Mouse (Mus musculus): ENCODE data around the gene Cep162. TPM values are rescaled to one million over a fixed set of nuclear protein-coding genes. Genes with fewer than 3 reads are reported as not detected.

Gene Cep162
- total RNA-seq (2014; rRNA removed) (1.9 and 2.1 TPM in 2 replicates), polyA plus RNA-seq (2012; rRNA removed) (0.27 and 0.29 TPM in 2 replicates)

- Histone ChIP-seq H3K9ac (ENCODE audit: low read depth, low read length) (peak within 1 kb of the TSS; percentile 69), H3K4me1 (ENCODE audit: control insufficient read depth, insufficient read depth, low read length) (peaks cover 1% of the 10 kb centered on the region; the same call in 1 of the 2 replicates), H3K4me3 (ENCODE audit: insufficient read depth, low read depth, low read length) (peak within 1 kb of the TSS; percentile 68), H3K79me2 (ENCODE audit: control insufficient read depth, insufficient read depth, low read length) (no peaks in the 10 kb centered on the region), H3K27ac (replicated peaks; ENCODE audit: insufficient read depth, low read depth, low read length) (peak within 1 kb of the TSS; percentile 13; the same call in 1 of the 2 replicates), H3K27me3 (ENCODE audit: control insufficient read depth, insufficient read depth, low read length) (no peaks in the 10 kb centered on the region), H3K36me3 (ENCODE audit: control insufficient read depth, insufficient read depth, low read length) (no peaks in the 10 kb centered on the region)
- peak; percentile 78 for DNase-seq (ENCODE audit: extremely low read depth, low read depth, low spot score)
- TF ChIP-seq CTCF (IDR thresholded peaks at IDR 0.05; ENCODE audit: low read depth, low read length) (no peak), POLR2A (IDR thresholded peaks at IDR 0.05; ENCODE audit: extremely low read depth, insufficient read depth, low read length) (0 out of 2 replicates have a peak, but pooled peaks have one; percentile 21)
- WGBS = under 1% methylated on average over 41 of the region's 41 CpGs
Measured at GRCm38 (mm10) chr9:87254903-87255695, at the start of gene Cep162. TSS of gene Cep162 (minus strand) at chr9:87255536.

- H3K36me3 ChIP-seq (ENCODE audit: control insufficient read depth, insufficient read depth, low read length) = no peaks in the 10 kb centered on the region
- no peaks in the 10 kb centered on the region for H3K27me3 ChIP-seq (ENCODE audit: control insufficient read depth, insufficient read depth, low read length)
- no peak for TF ChIP-seq POLR2A (IDR thresholded peaks at IDR 0.05; ENCODE audit: extremely low read depth, insufficient read depth, low read length)
- no peak for TF ChIP-seq CTCF (IDR thresholded peaks at IDR 0.05; ENCODE audit: low read depth, low read length)
Measured at GRCm38 (mm10) chr9:87303196-87303595, 47.9 kb upstream of the Cep162 start.

GRCm38 (mm10) chr9:87298900-87299299, 43.6 kb upstream of the Cep162 start:
- Histone ChIP-seq H3K79me2 (ENCODE audit: control insufficient read depth, insufficient read depth, low read length) (no peaks in the 10 kb centered on the region), H3K9ac (ENCODE audit: low read depth, low read length) (no peak overlapping the region), H3K27me3 (ENCODE audit: control insufficient read depth, insufficient read depth, low read length) (no peaks in the 10 kb centered on the region), H3K27ac (replicated peaks; ENCODE audit: insufficient read depth, low read depth, low read length) (no peak overlapping the region), H3K4me3 (ENCODE audit: insufficient read depth, low read depth, low read length) (no peak overlapping the region), H3K4me1 (ENCODE audit: control insufficient read depth, insufficient read depth, low read length) (no peaks in the 10 kb centered on the region), H3K36me3 (ENCODE audit: control insufficient read depth, insufficient read depth, low read length) (no peaks in the 10 kb centered on the region)
- no peak for TF ChIP-seq POLR2A (IDR thresholded peaks at IDR 0.05; ENCODE audit: extremely low read depth, insufficient read depth, low read length)
- WGBS = 76% methylated on average over 12 of the region's 12 CpGs
- no peak for DNase-seq (ENCODE audit: extremely low read depth, low read depth, low spot score)

More at GRCm38 (mm10) chr9:87303196-87303595, 47.9 kb upstream of the Cep162 start:
- Histone ChIP-seq H3K9ac (ENCODE audit: low read depth, low read length) (no peak overlapping the region), H3K79me2 (ENCODE audit: control insufficient read depth, insufficient read depth, low read length) (no peaks in the 10 kb centered on the region), H3K4me3 (ENCODE audit: insufficient read depth, low read depth, low read length) (no peak overlapping the region), H3K27ac (replicated peaks; ENCODE audit: insufficient read depth, low read depth, low read length) (no peak overlapping the region), H3K4me1 (ENCODE audit: control insufficient read depth, insufficient read depth, low read length) (no peaks in the 10 kb centered on the region)
- no peak for DNase-seq (ENCODE audit: extremely low read depth, low read depth, low spot score)

- no peaks in the 10 kb centered on the region for H3K79me2 ChIP-seq (ENCODE audit: control insufficient read depth, insufficient read depth, low read length)
- no peak overlapping the region for H3K27ac ChIP-seq (replicated peaks; ENCODE audit: insufficient read depth, low read depth, low read length)
- 65% methylated on average over 1 of the region's 1 CpGs for WGBS
- no peaks in the 10 kb centered on the region for H3K27me3 ChIP-seq (ENCODE audit: control insufficient read depth, insufficient read depth, low read length)
- no peak for TF ChIP-seq CTCF (IDR thresholded peaks at IDR 0.05; ENCODE audit: low read depth, low read length)
- TF ChIP-seq POLR2A (IDR thresholded peaks at IDR 0.05; ENCODE audit: extremely low read depth, insufficient read depth, low read length) = no peak
- H3K9ac ChIP-seq (ENCODE audit: low read depth, low read length) = no peak overlapping the region
- DNase-seq (ENCODE audit: extremely low read depth, low read depth, low spot score) = no peak
- no peaks in the 10 kb centered on the region for H3K4me1 ChIP-seq (ENCODE audit: control insufficient read depth, insufficient read depth, low read length)
- H3K4me3 ChIP-seq (ENCODE audit: insufficient read depth, low read depth, low read length) = no peak overlapping the region
- no peaks in the 10 kb centered on the region for H3K36me3 ChIP-seq (ENCODE audit: control insufficient read depth, insufficient read depth, low read length)
Measured at GRCm38 (mm10) chr9:87297522-87297921, 42.2 kb upstream of the Cep162 start.

- peaks cover 1% of the 10 kb centered on the region; the same call in 1 of the 2 replicates for H3K4me1 ChIP-seq (ENCODE audit: control insufficient read depth, insufficient read depth, low read length)
- no peak for DNase-seq (ENCODE audit: extremely low read depth, low read depth, low spot score)
- WGBS = 16% methylated on average over 6 of the region's 6 CpGs
- H3K9ac ChIP-seq (ENCODE audit: low read depth, low read length) = no peak overlapping the region
- no peaks in the 10 kb centered on the region for H3K36me3 ChIP-seq (ENCODE audit: control insufficient read depth, insufficient read depth, low read length)
- no peaks in the 10 kb centered on the region for H3K79me2 ChIP-seq (ENCODE audit: control insufficient read depth, insufficient read depth, low read length)
- H3K27ac ChIP-seq (replicated peaks; ENCODE audit: insufficient read depth, low read depth, low read length) = no peak overlapping the region
- TF ChIP-seq POLR2A (IDR thresholded peaks at IDR 0.05; ENCODE audit: extremely low read depth, insufficient read depth, low read length) = no peak
- TF ChIP-seq CTCF (IDR thresholded peaks at IDR 0.05; ENCODE audit: low read depth, low read length) = peak; percentile 37
- no peaks in the 10 kb centered on the region for H3K27me3 ChIP-seq (ENCODE audit: control insufficient read depth, insufficient read depth, low read length)
- H3K4me3 ChIP-seq (ENCODE audit: insufficient read depth, low read depth, low read length) = peak overlapping the region; percentile 68
Measured at GRCm38 (mm10) chr9:87255696-87256030, 327 bp upstream of the Cep162 start.

- no peak for DNase-seq (ENCODE audit: extremely low read depth, low read depth, low spot score)
- H3K4me1 ChIP-seq (ENCODE audit: control insufficient read depth, insufficient read depth, low read length) = no peaks in the 10 kb centered on the region
- H3K9ac ChIP-seq (ENCODE audit: low read depth, low read length) = no peak overlapping the region
- TF ChIP-seq POLR2A (IDR thresholded peaks at IDR 0.05; ENCODE audit: extremely low read depth, insufficient read depth, low read length) (no peak), CTCF (IDR thresholded peaks at IDR 0.05; ENCODE audit: low read depth, low read length) (no peak)
- no peak overlapping the region for H3K4me3 ChIP-seq (ENCODE audit: insufficient read depth, low read depth, low read length)
- H3K27me3 ChIP-seq (ENCODE audit: control insufficient read depth, insufficient read depth, low read length) = no peaks in the 10 kb centered on the region
- H3K36me3 ChIP-seq (ENCODE audit: control insufficient read depth, insufficient read depth, low read length) = peaks cover 23% of the 10 kb centered on the region
- H3K27ac ChIP-seq (replicated peaks; ENCODE audit: insufficient read depth, low read depth, low read length) = no peak overlapping the region
- H3K79me2 ChIP-seq (ENCODE audit: control insufficient read depth, insufficient read depth, low read length) = no peaks in the 10 kb centered on the region
- 39% methylated on average over 3 of the region's 3 CpGs for WGBS
Measured at GRCm38 (mm10) chr9:87248118-87248517, 7.2 kb downstream of the Cep162 start.
